Comparison of ENCODE assay signal across 17 mouse cellular contexts in the genomic region with DNA sequence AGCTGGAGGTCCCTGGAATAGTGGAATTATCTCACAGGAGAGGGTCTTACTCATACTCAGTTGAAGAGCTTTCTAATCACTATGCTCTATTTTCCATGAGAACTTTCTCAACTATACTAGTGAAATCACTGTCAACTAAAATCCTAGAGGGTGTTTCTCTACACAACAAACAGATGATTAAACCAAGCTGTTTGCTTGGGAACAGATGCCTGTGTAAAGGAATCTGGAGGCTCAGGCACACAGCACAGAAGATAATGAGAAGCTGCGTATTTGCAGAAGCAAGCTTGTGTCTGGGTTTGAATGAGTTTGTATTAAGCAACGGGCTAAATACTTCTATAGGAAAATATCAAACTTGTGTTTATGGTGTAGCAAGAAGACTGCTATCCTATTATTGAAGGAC.
"Had no signal": no experiment of that assay in that cellular context is flagged by ENCODE, and none has a peak within 500 bp of the region (broad histone marks: within the 10 kb centered on the region; RNA-seq: fewer than 3 reads in every experiment).

No protein-coding gene starts in this region.

- H3K27ac ChIP-seq: liver, embryonic 13.5 days; macrophage; midbrain, embryonic 10.5 days; midbrain, embryonic 13.5 days; neural tube, embryonic 13.5 days had no signal

- DNase-seq: kidney, adult 18-20 months; kidney, adult 9 months; kidney, postnatal 14 days; kidney, postnatal 4 days; liver, embryonic 13.5 days; lung, adult 2 months; thymus, adult 2 months; thymus, postnatal 14 days; thymus, postnatal 4 days had no signal

- H3K4me3 ChIP-seq: liver, embryonic 13.5 days; midbrain, embryonic 10.5 days; midbrain, embryonic 13.5 days; myocyte; neural tube, embryonic 13.5 days had no signal

- ATAC-seq: inflammation-experienced regulatory T-cells, adult 6 months; intestine, embryonic 16.5 days; midbrain, embryonic 13.5 days; midbrain, embryonic 16.5 days had no signal
